Mouse (Mus musculus) testis, adult 2 months (tissue): Measurements from ENCODE around the gene Anxa6.

Source experiments
- CTCF ChIP-seq: fragments of 200-500 bp; IDR thresholded peaks from 2 replicates; pipeline ENCODE4 v1.5.1; 2012; ENCODE audit warnings: low read depth, mild to moderate bottlenecking, inconsistent platforms, low read length, moderate library complexity; ENCODE audit not compliant: control insufficient read depth, insufficient read depth, insufficient replicate concordance
- POLR2A ChIP-seq: fragments of 200-500 bp; IDR thresholded peaks from 2 replicates; pipeline ENCODE4 v1.6.1; 2012; ENCODE audit warnings: low read depth, mild to moderate bottlenecking, inconsistent platforms, low read length, moderate library complexity; ENCODE audit not compliant: control insufficient read depth

- TF ChIP-seq POLR2A (no peak), CTCF (no peak)
Measured at GRCm38 (mm10) chr11:55060802-55061201, 27.6 kb upstream of the Anxa6 start.
